Mouse (Mus musculus) forebrain, embryonic 13.5 days (tissue): ENCODE results near the gene 1700061G19Rik. TPM values are rescaled to one million over a fixed set of nuclear protein-coding genes. Genes with fewer than 3 reads are reported as not detected.
"Not testable (repeated sequence)": the region's sequence is repeated elsewhere in the genome, so short reads cannot be mapped to it uniquely, and the experiment has no call there.

Experiments used
- ATAC-seq: fragments of 200-750 bp; cut with Nextera tagmentation; 2 replicates; pipeline ENCODE4 v1.8.0; 2017
- H3K27ac ChIP-seq: fragments of 300-500 bp; sonication (generic); 2 replicates; pipeline ENCODE4 v1.5.1; 2015; ENCODE audit warnings: inconsistent platforms, mild to moderate bottlenecking, moderate library complexity
- H3K27me3 ChIP-seq: fragments of 300-500 bp; sonication (generic); 2 replicates; pipeline ENCODE4 v1.6.1; 2015; ENCODE audit warnings: mild to moderate bottlenecking, inconsistent platforms
- H3K36me3 ChIP-seq: fragments of 300-500 bp; sonication (generic); 2 replicates; pipeline ENCODE4 v1.6.1; 2015; ENCODE audit warnings: mild to moderate bottlenecking, inconsistent platforms; ENCODE audit not compliant: poor library complexity, severe bottlenecking
- H3K4me1 ChIP-seq: fragments of 300-500 bp; sonication (generic); 2 replicates; pipeline ENCODE4 v1.6.1; 2015; ENCODE audit warnings: inconsistent platforms
- H3K4me2 ChIP-seq: fragments of 300-500 bp; sonication (generic); 2 replicates; pipeline ENCODE4 v1.6.1; 2015; ENCODE audit warnings: inconsistent platforms, mild to moderate bottlenecking, moderate library complexity
- H3K4me3 ChIP-seq: fragments of 300-500 bp; sonication (generic); 2 replicates; pipeline ENCODE4 v1.5.1; 2015; ENCODE audit warnings: mild to moderate bottlenecking, inconsistent platforms
- H3K9ac ChIP-seq: fragments of 300-500 bp; sonication (generic); 2 replicates; pipeline ENCODE4 v1.6.1; 2015; ENCODE audit warnings: mild to moderate bottlenecking, inconsistent platforms
- H3K9me3 ChIP-seq: fragments of 300-500 bp; sonication (generic); replicated peaks from 2 replicates; pipeline ENCODE4 v1.6.1; 2016; ENCODE audit warnings: inconsistent platforms
- WGBS: fragments of 180-500 bp; shearing (Covaris S2); methylation state at CpG from one replicate; pipeline ENCODE4 v1.1.7; 2015; 5-methylcytosine and 5-hydroxymethylcytosine counted together
- polyA plus RNA-seq: library from polyadenylated mRNA; unstranded; fragments of >200 nt; fragmentation: Nextera tagmentation; extraction: Ambion mirVana; gene quantifications from 2 replicates; pipeline ENCODE4 v1.2.1, GENCODE M21; 2015

Gene 1700061G19Rik
- polyA plus RNA-seq, 1 experiment from 2014 or later = 0.45 TPM

DNA sequence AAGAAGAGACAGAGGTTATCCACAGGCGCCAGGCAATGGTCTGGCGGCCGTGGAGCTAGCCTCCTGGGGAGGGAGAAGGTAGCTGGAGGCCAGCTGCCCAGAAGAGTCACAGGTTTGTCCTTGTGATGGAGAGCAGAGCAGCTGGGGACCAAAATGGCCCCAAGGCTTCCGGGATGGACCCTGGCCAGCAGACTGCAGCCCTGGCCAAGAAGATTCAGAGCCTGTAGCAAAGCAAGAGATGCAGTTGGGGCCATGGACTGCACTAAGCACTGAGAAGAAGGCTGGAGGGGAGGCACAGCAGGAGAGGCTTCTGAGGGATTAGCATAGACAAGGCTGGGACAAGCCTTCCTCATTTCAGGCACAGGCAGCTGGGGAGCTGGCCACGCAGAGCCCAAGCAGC lies 27.4 kb downstream of the 1700061G19Rik start:
- Histone ChIP-seq H3K4me1 (peaks cover 7% of the 10 kb centered on the region), H3K4me3 (no peak overlapping the region), H3K27ac (no peak overlapping the region), H3K27me3 (no peaks in the 10 kb centered on the region), H3K36me3 (peaks cover 97% of the 10 kb centered on the region), H3K4me2 (no peak overlapping the region), H3K9ac (no peak overlapping the region), H3K9me3 (no peaks in the 10 kb centered on the region)
- WGBS = 85% methylated on average over 5 of the region's 5 CpGs
- no peak for ATAC-seq

DNA sequence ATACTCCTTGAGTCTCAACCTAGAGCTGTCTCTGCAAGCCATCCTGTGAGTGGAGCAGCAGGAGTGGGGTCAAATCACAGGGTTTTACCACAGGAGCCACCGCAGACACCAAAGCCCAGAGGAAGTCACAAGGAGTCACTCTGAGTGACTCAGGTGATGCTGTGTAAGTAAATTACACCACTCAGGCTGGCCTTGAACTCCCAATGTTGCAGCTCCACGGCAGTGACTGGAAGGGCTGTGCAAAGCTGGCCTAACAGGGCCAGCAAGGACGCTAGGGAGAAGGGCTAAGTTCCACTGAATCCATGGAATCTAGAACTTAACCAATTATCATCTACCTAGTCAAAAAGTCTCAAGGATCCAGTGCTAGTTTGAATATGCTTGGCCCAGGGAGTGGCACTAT lies 30.9 kb downstream of the 1700061G19Rik start:
- H3K27ac ChIP-seq = no peak overlapping the region
- no peaks in the 10 kb centered on the region for H3K4me1 ChIP-seq

DNA sequence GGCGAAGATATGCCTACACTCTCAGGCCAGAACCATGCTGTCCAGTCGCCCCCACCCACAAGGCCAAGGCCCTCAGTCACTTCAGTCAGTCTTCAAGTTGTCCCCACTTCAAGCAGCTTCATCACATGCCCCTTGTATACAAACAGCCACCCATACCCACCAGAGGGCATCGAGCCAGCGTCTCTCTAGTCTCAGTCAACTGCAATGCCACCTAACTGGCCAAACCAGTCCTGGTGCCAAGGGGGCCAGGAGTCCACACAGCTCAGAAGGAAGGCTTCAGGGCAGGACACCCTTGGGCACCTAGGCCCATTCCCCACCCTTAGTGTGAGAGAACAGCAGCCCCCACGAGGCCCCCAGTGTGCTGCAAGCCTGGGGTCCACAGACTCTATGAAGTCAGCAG lies 31.8 kb downstream of the 1700061G19Rik start:
- Histone ChIP-seq H3K9me3 (no peaks in the 10 kb centered on the region), H3K9ac (no peak overlapping the region), H3K4me2 (no peak overlapping the region), H3K36me3 (peaks cover 94% of the 10 kb centered on the region), H3K27me3 (no peaks in the 10 kb centered on the region), H3K4me3 (no peak overlapping the region), H3K27ac (no peak overlapping the region), H3K4me1 (no peaks in the 10 kb centered on the region)
- 91% methylated on average over 5 of the region's 5 CpGs for WGBS
- no peak for ATAC-seq

More for the DNA sequence above, 30.9 kb downstream of the 1700061G19Rik start:
- no peaks in the 10 kb centered on the region for H3K27me3 ChIP-seq
- WGBS = 94% methylated on average over 3 of the region's 3 CpGs
- H3K4me3 ChIP-seq = no peak overlapping the region
- no peak for ATAC-seq
- H3K4me2 ChIP-seq = no peak overlapping the region
- H3K9me3 ChIP-seq = no peaks in the 10 kb centered on the region
- H3K9ac ChIP-seq = no peak overlapping the region; the same call in 1 of the 2 replicates
- H3K36me3 ChIP-seq = peaks cover 94% of the 10 kb centered on the region

DNA sequence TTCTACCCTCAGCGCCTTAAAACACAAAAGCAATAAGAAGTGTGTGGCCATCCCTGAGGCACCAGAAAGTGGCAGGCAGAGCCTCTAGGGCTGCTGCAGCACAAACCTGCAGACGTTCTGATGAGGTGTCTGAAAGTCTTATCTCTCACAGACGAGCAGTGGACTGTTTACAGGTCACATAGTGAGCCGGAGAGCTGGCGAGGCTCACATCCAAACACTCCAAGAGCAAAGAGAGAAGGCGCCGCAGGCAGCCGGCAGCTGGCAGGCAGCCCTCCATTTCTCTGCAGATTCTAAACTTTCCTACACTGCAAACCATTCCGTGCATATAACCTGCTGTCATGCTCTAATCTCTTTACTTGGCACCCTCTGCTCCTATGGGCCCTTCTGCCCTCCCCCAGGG lies 32.6 kb downstream of the 1700061G19Rik start:
- Histone ChIP-seq H3K4me2 (no peak overlapping the region), H3K9ac (no peak overlapping the region), H3K36me3 (peaks cover 94% of the 10 kb centered on the region), H3K4me1 (no peaks in the 10 kb centered on the region), H3K4me3 (no peak overlapping the region), H3K27ac (no peak overlapping the region), H3K9me3 (no peaks in the 10 kb centered on the region), H3K27me3 (no peaks in the 10 kb centered on the region)
- WGBS = 87% methylated on average over 9 of the region's 9 CpGs
- no peak for ATAC-seq

DNA sequence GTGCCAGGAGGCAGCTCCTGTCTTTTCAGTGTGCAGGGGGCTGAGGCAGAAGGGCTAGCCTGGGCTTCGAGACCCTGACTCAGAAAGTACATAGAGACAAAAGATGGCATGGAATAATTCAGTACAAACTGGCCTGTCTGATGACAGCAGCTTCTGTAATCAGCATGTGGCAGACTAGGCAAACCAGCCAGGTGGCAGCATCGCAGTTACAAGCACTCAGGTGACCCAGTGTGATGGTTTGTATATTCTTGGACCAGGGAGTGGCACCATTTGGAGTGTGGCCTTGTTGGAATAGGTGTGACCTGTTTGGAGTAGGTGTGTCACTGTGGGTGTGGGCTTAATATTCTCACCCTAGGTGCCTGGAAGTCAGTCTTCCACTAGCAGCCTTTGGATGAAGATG lies 34.5 kb downstream of the 1700061G19Rik start:
- H3K9me3 ChIP-seq, H3K4me1 ChIP-seq, H3K9ac ChIP-seq, H3K27me3 ChIP-seq, H3K4me2 ChIP-seq, H3K27ac ChIP-seq, ATAC-seq, H3K4me3 ChIP-seq: not testable (repeated sequence)
- H3K36me3 ChIP-seq = peaks cover 95% of the 10 kb centered on the region
- 76% methylated on average over 2 of the region's 2 CpGs for WGBS

DNA sequence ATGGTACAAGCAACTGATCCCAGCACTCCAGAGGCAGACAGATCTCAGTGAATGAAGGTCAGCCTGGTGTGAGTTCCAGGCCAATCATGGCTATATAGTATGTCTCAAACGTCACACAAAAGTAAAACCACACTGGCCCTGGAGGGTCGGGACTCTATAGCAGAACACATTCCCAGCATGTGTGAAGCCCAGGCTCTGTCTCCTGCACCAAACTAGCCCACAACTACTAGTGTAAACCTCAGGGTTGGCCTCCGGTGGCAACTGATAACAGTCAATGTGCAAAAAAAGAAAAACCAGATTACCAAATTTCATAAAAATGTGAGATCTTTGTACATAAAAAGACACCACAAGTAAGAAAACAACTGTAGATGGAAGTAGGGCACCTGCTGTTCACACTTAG lies 37.7 kb downstream of the 1700061G19Rik start:
- H3K36me3 ChIP-seq = peaks cover 95% of the 10 kb centered on the region
- no peak overlapping the region for H3K9ac ChIP-seq
- no peak overlapping the region for H3K4me3 ChIP-seq
- no peak overlapping the region for H3K27ac ChIP-seq
- no peak for ATAC-seq
- 91% methylated on average over 3 of the region's 3 CpGs for WGBS
- no peak overlapping the region for H3K4me2 ChIP-seq
- H3K4me1 ChIP-seq = no peaks in the 10 kb centered on the region
- no peaks in the 10 kb centered on the region for H3K27me3 ChIP-seq
- H3K9me3 ChIP-seq = no peaks in the 10 kb centered on the region

DNA sequence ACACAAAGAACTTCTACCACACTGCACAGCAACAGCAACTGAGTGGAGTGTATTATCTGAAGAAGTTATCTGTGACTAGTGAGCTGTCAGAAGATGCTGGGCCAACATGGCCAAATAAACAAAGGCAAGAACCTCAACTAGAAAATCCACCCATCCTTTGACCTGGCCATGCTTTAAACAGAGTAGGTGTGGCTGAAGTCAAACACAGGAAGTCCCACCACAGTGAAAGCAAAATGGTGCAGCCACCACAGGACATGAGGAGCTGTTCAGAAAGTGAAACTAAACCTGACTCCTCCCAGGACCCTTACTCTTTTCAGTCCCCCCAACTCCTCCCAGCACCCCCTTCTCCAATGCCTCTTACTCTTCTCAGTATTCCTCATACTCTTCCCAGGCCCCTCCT lies 38.2 kb downstream of the 1700061G19Rik start:
- Histone ChIP-seq H3K27ac (no peak overlapping the region), H3K9me3 (no peaks in the 10 kb centered on the region), H3K27me3 (no peaks in the 10 kb centered on the region), H3K4me2 (no peak overlapping the region), H3K9ac (no peak overlapping the region), H3K4me1 (no peaks in the 10 kb centered on the region), H3K4me3 (no peak overlapping the region), H3K36me3 (peaks cover 95% of the 10 kb centered on the region)
- ATAC-seq = no peak

DNA sequence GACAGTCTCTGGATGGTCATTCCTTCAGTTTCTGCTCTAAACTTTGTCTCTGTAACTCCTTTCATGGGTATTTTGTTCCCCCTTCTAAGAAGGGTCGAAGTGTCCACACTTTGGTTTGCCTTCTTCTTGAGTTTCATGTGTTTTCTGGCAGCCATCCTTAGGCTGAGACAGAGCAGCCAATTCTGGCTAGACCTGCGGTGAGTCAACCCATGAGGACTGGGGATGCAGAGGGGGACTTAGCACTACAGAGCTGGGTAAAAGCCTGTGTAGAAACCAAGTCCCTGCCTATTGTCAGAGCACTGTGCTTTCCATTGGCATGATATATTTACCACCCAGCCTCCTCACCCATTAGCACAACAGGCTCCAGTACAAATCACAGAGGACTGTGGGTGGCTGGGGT lies 41.9 kb downstream of the 1700061G19Rik start:
- H3K36me3 ChIP-seq = peaks cover 96% of the 10 kb centered on the region
- WGBS = 88% methylated on average over 2 of the region's 2 CpGs

DNA sequence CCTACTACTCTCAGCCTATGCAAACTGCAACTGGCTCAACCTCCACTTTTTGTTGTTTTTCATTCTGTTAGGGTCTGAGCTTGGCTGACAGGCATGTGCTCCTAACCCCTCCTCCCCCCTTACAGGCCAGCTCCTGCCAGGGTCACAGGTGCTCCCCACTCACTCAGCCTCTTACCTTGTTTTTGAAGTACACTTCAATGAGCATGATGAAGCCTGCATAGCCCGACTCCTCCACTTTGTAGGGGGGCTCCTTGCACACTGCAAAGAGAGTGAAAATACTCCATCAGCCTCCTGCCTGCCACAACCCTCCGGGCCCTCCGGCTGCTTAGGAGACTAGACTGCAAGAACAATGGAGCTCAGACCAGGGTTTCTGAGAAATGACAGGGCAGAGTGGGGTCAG lies 44.4 kb downstream of the 1700061G19Rik start:
- whole genome bisulfite sequencing = 85% methylated on average over 3 of the region's 3 CpGs
- Histone ChIP-seq H3K36me3 (peaks cover 89% of the 10 kb centered on the region), H3K4me2 (no peak overlapping the region), H3K4me1 (no peaks in the 10 kb centered on the region), H3K27ac (no peak overlapping the region), H3K27me3 (no peaks in the 10 kb centered on the region), H3K9me3 (no peaks in the 10 kb centered on the region), H3K4me3 (no peak overlapping the region), H3K9ac (no peak overlapping the region)
- ATAC-seq = no peak

More for the DNA sequence above, 41.9 kb downstream of the 1700061G19Rik start:
- ATAC-seq = no peak
- no peaks in the 10 kb centered on the region for H3K27me3 ChIP-seq
- H3K9me3 ChIP-seq = no peaks in the 10 kb centered on the region
- H3K27ac ChIP-seq = no peak overlapping the region
- no peak overlapping the region for H3K4me2 ChIP-seq
- no peaks in the 10 kb centered on the region for H3K4me1 ChIP-seq
- H3K4me3 ChIP-seq = no peak overlapping the region
- H3K9ac ChIP-seq = no peak overlapping the region

DNA sequence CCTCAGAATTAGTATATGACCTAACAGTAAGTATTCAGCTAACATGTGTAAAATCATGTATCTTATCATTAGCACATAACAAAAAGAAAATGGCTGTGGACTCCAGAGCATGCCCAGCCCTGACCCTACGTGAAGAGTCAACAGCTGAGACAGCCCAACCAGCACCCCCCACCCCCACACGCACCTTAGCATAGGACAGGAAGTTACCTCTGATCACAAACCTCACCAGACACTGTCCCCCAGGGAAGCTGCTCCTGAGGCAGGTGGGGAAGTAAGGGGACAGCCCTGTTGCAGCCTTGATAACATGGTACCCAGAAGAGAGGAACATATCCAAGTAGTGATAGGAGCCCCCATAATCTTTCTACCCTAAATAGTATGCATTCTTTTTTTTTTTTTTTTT lies 50.7 kb downstream of the 1700061G19Rik start:
- no peak overlapping the region for H3K4me2 ChIP-seq
- H3K27me3 ChIP-seq = no peaks in the 10 kb centered on the region
- peaks cover 3% of the 10 kb centered on the region for H3K4me1 ChIP-seq
- ATAC-seq = no peak
- 92% methylated on average over 2 of the region's 2 CpGs for WGBS
- H3K4me3 ChIP-seq = no peak overlapping the region
- H3K9ac ChIP-seq = no peak overlapping the region
- H3K9me3 ChIP-seq = no peaks in the 10 kb centered on the region
- no peak overlapping the region for H3K27ac ChIP-seq
- H3K36me3 ChIP-seq = peaks cover 52% of the 10 kb centered on the region

DNA sequence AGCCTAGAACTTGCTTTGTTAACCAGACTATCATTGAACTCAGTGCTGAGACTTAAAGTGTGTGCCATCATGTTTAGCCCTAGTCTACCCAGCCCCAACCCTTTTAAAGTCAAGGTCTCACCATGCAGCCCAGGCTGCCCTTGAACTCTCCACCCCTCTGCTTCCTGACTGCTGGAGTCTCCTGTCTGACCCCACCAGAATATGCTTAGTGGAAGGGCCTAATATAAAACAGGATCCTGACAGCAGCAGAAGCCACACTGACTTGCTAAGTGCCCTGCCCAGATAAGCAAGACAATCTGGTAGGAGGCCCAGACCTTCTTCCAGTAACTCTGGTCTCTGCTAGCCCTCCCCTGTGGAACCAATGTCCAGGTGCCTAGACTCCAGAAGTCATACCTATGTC lies 53.8 kb downstream of the 1700061G19Rik start:
- no peak overlapping the region for H3K4me2 ChIP-seq
- ATAC-seq = no peak

DNA sequence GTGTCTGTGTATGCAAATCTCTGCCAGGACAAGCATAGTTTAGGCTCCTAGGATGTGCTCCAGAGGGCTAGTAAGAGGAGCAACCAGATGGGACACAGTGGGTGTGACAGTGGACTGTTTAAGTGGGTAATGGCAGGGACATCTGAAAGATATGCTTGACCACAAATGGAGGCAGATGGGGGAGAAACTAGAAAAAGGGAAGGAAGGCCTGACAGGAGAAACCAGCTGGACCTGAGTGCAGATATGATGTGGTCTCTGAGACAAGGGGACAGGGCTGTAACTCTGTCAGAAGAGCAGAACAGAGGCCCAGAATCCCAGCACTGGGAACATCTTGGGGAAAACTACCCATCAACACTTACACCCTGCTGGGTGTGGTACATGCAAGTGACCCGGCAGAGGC lies 54.3 kb downstream of the 1700061G19Rik start:
- H3K4me3 ChIP-seq = no peak overlapping the region
- no peak overlapping the region for H3K4me2 ChIP-seq
- no peak overlapping the region for H3K27ac ChIP-seq
- no peak for ATAC-seq
- H3K9ac ChIP-seq = no peak overlapping the region
- H3K9me3 ChIP-seq = no peaks in the 10 kb centered on the region
- peaks cover 34% of the 10 kb centered on the region for H3K4me1 ChIP-seq
- H3K36me3 ChIP-seq = peaks cover 25% of the 10 kb centered on the region
- H3K27me3 ChIP-seq = no peaks in the 10 kb centered on the region
- WGBS = 90% methylated on average over 1 of the region's 1 CpGs

More for the DNA sequence above, 53.8 kb downstream of the 1700061G19Rik start:
- H3K4me3 ChIP-seq = no peak overlapping the region
- no peak overlapping the region for H3K27ac ChIP-seq
- H3K27me3 ChIP-seq = no peaks in the 10 kb centered on the region
- peaks cover 29% of the 10 kb centered on the region for H3K36me3 ChIP-seq
- no peak overlapping the region for H3K9ac ChIP-seq
- H3K4me1 ChIP-seq = peaks cover 30% of the 10 kb centered on the region
- no peaks in the 10 kb centered on the region for H3K9me3 ChIP-seq

DNA sequence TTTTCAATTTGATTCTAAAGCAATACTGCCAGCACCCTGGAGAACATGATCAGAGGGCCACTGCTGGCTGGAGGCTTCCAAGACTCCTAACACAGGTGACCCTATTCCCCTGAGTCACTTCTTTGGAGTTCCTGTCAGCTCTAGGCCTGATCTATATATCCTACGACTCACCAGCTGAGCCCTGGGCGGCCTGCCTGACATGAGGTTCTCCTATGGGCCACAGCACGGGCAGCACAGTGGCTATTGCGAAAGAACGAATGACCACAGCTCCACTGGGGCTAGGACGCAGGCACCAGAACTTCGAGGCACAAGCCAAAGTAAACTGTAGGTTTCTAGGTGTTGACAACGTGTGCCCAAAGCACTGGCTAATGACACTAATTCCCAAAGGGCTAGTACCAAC lies 54.7 kb downstream of the 1700061G19Rik start:
- peaks cover 36% of the 10 kb centered on the region for H3K4me1 ChIP-seq
- H3K27me3 ChIP-seq = no peaks in the 10 kb centered on the region
- no peak overlapping the region for H3K9ac ChIP-seq
- H3K36me3 ChIP-seq = peaks cover 20% of the 10 kb centered on the region
- no peak overlapping the region for H3K27ac ChIP-seq
- H3K9me3 ChIP-seq = no peaks in the 10 kb centered on the region
- no peak overlapping the region for H3K4me2 ChIP-seq
- WGBS = 94% methylated on average over 8 of the region's 8 CpGs
- H3K4me3 ChIP-seq = no peak overlapping the region
- no peak for ATAC-seq
